Mouse (Mus musculus) adrenal gland, postnatal 10 days (tissue): ENCODE results near the gene Ccnt1. TPM values are rescaled to one million over a fixed set of nuclear protein-coding genes. Genes with fewer than 3 reads are reported as not detected.

Experiments
- DNase-seq: peaks from one replicate; pipeline ENCODE4 v3.0.0; 2021; ENCODE audit warnings: mixed read lengths
- long read RNA-seq, 2 experiments: library from polyadenylated mRNA; stranded (forward); transcript quantifications; one replicate each; pipeline ENCODE4 v2.0.0; 2021
- total RNA-seq, 2 experiments: library from RNA; stranded (reverse); gene quantifications; 2 replicates each; pipeline ENCODE4 v1.2.3; 2021

Gene Ccnt1
- 10 to 100 TPM; 41.5 to 50.0 TPM for total RNA-seq
- long read RNA-seq, experiment 1, transcript Ccnt1-201 (9 exons, 2,175 nt), result major isoform, 10 of 22 reads
- long read RNA-seq, experiment 1, partial matches to known transcripts, result 2 of 22 reads
- long read RNA-seq, experiment 1, other reads (novel, unspliced or antisense), result 8 of 22 reads
- long read RNA-seq, experiment 2, partial matches to known transcripts, result 1 of 8 reads
- long read RNA-seq, experiment 2, other reads (novel, unspliced or antisense), result 4 of 8 reads

DNA sequence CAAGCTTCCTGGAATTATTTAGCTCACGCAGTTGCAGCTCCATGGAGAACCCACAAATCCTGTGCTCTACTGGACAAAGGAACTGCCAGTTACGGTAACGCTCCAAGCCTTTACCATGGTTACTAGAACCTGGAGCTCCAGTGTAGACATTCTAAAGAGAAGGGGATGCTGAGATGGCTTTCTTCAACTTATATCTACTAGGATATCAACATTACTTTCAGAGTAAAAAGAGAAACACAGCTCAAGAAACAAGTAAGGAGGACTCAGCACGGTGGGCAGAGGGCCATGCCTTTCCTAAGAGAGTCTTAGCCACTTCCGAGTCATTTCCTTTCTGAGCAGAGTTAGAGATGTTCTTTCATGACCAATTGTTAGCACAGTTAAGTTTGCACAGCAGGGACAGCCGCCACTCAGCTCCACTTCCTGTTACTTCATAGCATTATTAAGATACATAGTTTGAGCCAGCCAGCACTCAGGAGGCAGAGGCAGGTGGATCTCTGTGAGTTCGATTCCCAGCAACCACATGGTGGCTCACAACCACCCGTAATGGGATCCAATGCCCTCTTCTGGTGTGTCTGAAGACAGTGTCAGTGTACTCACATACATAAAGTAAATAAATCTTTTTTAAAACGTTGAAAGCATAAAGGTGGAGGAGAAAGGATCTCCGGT lies at the start of gene Ccnt1, which contains the start of gene 4930415O20Rik:
Ccnt1 (minus strand) TSS at position 51 of the 666 bp plus-strand sequence.
4930415O20Rik (plus strand) TSS at position 132 of the 666 bp plus-strand sequence.
- no peak for DNase-seq

DNA sequence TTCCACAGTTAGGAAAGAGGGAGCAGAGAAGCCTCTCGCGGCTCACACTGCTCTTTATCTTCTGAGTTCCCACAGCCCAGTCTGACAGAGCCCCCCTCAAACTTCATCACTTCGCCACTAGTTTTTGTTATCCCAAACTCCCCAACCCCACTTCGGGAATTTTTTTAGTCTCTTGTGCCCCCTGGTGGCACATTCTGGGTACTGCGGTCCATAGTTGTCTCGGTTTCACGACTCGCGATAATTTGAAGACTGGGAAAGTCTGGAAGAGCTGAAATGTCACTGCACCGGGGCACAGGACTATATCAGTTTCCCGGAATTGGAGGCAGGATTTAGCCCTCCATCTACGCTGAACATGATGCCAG lies 46.4 kb upstream of the Ccnt1 start:
- DNase-seq, result peak; percentile 86

DNA sequence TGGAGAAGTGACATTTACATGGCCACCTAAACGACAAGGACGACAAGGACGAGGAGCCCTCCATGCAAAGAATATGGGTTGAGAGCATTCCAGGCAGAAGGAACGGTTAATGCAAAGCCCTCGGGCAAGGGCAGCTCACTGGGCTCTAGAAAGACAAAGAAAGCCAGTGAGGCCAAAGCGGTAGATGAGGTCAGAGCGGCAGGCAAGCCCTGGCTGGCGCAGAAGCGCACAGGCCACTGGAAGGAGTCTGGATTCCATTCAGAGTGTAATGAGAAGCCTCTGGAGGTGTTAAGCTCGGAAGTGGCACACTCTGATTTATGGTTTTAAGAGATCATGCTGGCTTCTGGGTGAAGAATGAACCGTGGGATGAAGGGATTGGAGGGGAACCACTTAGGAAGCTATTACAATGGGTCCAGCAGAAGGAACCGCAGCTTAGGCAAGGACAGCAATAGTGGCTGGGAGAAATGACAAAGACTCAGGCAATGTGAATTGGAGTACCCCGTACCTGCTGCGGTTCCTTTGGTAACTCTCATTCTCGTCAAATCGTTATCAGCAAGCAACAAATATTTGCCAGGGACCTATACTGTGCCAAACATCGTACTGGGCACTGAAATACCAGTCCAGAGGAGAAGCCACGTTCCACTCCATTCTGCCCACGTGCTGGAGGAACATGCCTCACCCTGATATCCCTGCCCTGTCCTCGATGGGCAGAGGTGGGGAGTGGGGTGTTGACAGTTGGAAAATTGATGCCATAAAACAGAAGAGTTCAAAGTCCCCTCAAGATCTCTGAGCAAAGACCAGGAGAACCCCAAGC lies 45.8 kb upstream of the Ccnt1 start:
- no peak for DNase-seq

DNA sequence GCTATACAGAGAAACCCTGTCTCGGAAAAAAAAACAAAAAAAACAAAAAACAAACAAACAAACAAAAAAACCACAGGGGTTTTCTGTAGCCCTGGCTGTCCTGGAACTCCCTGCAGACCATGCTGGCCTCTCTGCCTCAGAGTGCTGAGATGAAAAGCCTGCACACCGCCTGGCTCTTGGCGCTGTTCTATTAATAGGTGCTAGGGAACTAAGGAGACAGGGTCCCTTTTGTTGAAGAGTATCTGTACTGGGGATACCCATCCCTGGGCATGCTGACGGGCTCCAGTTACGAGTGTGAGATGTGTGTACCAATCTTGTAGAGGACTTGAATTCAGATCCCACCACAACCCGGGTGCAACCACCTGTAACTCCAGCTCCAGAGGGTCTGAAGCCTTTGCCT lies 45.0 kb upstream of the Ccnt1 start:
- DNase-seq, result no peak

DNA sequence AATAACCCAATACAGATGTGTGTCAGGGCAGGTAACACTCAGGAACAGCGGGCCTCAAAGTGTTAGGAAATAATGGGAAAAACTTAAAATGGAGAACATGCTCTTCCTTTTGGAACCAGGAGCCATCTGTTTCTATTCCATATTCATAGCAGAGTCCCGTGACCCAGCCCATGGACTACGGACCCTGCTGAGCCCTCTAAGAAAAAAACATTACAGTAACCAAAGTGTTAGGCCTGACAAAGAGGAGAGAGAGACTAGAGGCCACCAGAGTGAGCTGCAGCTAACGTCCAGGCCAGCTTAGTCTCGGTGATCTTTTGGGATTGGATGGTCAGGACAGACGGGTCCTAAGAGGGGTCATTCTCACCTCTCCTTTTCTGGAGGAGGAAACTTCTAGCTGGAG lies 44.2 kb upstream of the Ccnt1 start:
- no peak for DNase-seq

DNA sequence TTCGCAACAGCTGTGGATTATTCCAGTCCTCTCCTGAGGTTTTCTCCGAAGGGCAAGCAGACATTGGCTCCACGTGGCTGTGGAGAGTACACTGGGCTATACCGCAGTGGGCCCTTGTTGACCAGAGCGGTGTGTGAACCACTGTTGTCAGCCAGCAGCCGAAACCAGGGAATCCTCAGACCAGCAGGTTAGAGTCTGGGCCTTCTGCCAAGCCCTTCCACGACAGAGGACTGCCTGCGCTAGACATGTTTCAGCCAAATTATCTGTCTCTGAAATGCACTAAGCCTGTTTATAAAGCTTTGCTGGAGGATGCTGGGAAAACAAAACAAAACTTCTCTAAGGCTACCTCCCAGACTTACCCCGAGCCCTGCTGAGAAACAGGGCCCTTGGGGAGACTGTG lies 43.8 kb upstream of the Ccnt1 start:
- peak; percentile 67 for DNase-seq

DNA sequence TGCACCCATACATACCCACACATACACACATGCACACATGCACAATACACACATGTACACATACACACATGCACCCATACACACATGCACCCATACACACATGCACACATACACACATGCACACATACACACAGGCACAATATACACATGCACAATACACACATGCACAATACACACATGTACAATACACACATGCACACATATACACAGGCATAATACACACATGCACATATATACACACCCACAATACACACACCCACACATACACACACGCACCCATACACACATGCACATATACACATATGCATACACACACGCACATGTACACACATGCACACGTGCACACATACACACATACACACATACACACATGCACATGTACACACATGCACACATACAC lies 41.5 kb upstream of the Ccnt1 start:
- no peak for DNase-seq

DNA sequence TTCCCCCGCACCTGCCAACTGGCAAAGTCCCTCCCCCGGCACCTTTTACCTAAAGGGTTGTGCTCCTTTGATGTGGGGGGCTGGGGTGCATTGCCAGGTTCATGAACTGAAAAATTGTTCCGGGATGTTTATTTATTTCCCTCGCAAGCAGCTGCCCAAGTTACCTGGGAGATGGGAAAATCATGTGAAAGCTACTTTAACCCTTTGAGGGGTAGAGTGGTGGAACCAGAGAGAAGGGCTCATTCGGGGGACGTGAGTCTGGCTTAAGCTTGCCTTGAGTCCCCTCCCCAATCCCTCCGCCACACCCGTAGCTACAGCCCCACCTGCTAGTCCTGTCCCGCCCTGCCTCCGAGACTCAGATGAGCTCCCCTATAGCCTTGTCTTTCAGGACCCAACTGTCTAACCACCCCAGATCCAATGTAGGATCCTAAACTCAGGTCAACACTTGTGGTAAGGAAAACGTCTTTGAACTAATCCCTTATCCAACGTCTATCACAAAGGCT lies 39.5 kb upstream of the Ccnt1 start:
- DNase-seq, result no peak

DNA sequence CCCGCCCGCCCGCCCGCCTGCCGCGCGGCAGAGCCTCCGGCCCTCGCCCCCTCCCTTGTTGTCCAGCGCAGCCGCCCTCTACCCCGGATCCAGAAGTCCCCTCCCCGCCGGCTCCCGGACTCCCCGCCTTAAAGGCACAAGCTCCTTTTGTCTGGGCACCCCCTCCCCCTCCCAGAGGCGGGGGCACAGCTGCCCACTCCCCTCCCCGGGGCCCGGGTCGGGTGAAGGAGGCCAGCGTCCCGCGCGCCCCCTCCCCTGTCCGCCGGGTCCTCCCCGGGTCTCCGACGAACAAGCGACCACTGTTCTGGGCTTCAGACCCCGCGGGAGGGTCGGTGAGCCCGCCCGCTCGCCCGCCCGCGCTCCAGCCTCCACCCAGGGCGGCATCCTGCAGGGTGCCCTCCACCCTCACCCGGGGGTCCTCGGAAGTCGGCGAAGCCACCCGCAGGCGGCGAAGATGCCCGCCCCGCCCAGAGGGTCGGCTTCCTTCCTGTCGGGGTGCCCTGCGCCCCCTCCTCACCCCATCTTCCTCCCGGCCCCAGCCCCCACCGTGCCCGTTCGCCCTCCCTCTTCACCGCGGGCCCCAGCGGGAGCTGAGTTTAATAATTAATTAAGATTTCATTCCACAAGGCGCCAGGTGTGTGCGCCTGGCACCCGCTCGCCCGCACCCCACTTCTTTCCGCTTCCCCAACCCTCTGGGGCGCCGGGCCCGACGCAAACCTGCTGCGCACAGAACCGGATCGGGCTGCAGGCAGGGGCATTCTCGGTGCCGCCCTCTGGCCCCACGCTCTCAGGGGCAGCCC lies 38.8 kb upstream of the Ccnt1 start, which contains the start of gene Adcy6:
Adcy6 (minus strand) TSS at position 746 of the 800 bp plus-strand sequence.
- peak; percentile 88 for DNase-seq

DNA sequence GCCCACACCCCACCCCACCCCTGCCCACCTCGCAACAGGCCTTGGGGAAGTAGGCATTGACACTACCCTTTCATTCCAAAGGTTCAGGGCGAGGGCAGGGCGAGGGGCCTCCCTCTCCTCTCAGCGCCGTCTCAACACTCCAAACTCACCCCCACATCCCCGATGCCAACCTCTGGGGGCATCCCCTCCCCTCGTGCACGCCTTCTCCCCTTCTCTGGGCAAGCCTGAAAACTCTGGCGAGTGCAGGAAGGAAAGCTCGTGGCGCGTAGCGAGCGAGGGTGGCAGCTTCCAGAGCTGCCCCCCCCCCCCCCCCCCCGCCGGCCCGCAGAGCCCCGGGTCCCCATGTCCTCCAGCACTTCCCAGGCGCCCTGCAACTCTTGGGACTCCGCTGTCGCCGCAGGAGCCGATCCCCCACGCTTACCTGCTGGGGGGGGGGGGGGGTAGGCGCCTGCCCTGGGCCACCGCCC lies 38.1 kb upstream of the Ccnt1 start:
- DNase-seq, result peak; percentile 51

DNA sequence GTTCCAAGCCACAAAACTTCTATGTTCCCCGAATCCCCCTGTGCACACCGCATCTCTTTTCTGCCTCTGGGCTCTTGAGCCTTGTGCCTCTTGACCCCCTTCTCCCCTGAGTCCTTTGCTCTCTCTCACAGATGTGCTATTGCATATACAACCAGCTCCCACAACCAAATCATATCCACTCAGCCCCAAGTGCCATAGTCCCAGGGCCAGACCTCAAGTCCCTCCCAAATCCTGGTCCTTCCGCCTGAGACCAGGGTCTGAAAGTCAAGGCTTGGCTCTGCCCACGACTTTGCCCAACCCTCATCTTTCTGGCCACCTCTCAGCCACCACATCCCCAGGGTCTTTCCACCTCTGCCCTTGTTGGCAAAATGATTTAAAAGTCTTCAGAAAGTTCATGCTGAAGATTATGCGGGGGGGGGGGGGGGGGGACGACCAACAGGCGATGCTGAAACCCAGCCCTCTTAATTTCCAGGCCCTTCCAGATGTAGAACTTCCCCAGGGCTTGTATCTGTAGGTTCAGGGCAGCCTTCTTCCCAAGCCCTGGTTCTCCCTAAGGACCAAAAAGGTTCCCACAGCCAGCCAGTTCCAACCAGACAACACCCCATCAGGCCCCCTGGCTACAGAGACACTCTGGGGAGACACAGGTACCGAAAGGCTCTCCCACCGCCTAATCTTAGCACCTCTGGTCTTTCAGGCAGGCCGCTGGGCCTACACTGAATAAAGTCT lies 37.5 kb upstream of the Ccnt1 start:
- DNase-seq, result peak; percentile 68

DNA sequence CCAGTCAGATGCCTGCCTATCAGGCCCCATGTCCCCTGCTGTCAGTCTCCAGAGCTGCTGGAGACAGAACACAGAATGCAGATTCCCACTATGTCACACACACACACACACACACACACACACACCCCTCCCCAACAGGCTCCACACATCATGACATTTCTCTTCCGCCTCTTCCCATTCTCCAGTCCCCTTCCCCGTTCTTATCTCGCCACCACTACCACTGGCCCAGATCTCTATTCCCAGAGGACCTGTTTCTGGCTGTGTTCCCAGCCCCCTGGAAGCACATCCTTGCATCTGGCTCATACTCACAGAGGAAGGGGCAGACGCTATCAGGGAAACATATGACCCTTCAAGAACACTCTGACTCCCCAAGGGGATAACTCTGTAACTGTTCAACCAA lies 36.8 kb upstream of the Ccnt1 start:
- peak; percentile 75 for DNase-seq

DNA sequence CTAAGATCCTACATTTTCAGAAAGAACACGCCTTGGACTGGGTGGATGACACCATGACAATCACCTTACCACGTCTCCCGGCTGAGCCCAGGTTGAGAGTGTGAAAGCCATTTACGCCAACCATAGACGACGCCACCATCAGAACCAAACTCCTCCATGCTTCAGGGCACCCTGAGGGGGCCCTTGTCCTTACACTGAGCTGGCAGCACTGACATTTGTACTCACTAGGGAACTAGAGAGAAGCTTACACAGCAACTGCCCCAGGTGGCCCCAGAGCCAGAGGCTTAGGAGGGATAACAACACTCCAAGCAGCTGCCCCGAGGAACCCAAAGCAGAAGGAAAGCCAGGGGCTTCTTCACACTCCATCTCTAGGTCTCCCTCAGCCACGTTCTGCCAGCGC lies 36.0 kb upstream of the Ccnt1 start:
- no peak for DNase-seq

DNA sequence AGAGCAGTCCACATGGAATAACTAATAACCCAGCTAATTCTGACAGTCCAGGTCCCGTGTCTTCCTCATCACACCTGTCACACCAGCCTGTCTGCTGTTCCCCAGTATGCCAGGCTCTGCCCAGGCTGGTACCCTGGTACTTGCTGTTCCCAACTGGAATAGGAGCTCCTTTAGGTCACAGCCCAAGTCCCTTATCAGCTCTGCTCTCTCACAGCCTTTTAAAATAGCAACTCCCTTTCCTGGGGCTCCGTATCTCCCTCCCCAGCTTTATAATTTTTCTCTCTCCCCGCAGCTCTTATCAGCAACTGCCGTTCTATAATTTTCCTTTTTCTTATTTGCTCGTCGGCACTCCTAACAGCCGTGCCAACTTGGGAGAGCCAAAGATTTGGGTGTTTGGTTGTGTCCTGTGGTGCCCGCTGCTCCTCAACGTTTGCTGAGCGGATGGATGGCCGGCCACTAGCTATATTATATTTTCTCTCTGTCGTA lies 35.4 kb upstream of the Ccnt1 start:
- DNase-seq, result no peak

DNA sequence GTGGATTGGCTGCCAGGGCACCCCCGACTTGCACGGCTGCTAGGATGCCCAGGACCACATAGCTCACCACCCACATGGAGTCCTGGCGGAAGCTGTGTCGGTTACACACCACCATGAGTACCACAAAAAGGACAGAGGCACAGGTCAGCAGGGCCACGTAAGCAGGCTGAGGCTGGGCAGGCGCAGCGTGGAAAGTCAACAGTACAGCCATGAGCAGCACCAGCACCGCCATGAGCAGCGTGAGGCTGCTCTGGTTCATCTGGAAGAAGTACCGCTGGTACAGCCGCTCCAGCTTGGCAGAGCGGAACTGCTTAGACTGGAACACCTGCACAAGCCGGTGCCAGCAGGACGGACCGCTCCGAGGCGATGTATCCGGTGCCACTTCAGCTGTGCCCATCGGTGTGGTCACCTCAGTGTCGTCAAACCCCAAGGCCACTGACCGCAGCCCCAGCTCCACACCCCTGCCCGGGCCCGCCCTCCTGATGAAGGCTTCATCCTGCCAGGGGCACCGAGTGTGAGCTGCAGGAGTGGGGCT lies 33.4 kb upstream of the Ccnt1 start:
- no peak for DNase-seq

DNA sequence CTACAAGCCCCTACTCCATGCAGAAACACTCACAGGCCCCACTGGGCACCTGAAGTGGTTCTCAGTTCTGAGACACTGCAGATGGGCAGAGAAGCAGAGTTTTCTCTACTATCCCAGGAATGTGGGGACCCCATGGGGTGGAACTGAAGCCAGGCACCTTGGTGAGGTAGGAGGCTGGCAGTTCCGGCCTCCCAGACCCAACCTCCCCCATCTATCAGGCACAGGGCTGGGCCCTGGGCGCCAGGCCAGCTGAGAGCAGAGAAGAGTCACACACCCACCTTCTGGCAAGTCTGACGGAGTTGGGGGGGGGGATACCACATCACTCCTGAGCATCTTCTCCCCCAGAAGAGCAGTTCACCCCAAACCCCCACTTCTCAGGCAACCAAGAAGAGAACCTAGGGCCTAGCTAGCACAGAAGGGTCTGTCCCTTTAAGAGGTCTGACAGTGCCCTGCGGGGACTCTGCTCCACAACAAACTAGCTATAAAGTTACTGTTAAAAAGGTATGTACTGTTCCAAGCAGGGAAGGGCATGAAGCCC lies 32.3 kb upstream of the Ccnt1 start:
- peak; percentile 45 for DNase-seq

DNA sequence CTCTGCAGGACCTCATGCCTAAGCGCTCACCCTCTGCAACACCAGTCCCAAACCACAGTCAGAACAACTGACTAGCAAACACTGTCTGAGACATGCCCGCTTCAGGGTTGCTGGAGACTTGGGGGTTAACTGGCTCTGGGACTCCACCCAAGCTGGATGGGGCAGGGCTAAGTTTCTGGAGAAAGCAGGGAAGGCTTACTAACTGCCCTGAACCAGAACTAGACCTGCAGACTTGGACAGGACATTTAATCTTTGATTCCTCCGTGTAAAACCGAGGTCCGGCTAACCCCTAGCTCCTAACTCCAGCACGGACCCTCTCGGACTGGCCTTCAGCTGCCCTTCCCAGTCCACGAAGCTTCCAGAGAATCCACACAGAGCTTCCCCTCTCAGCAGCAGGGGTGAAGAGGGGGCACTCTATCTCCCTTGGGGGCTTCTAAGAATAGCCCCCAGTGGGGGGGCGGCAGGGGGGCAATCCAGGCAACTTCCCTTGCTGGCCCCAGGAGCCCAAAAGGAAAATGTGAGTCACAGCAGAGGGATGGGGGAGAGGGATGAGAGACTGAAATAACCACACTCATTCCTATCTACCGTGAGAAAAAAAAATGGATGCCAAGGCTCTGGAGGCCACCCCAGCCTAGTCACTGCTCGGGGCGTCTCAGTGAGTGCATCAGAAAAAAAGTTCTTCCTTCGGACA lies 31.6 kb upstream of the Ccnt1 start:
- peak; percentile 54 for DNase-seq

DNA sequence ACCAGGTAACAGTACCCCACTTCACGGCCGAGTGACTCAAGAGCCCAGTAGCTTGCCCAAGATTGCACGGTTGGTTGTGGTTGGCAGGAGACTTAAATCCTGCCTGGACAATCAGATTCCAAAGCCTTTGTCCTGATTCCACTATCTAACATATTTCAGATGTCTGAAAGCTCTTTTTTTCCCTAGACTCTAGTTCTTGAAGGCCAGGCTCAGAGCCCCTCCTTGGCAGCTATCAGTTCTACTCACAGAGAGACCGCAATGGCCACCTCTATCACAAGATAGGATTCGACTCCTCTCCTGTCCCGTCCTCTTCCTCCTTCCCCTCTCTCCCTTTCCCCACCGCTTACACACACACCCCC lies 31.1 kb upstream of the Ccnt1 start:
- DNase-seq, result no peak

DNA sequence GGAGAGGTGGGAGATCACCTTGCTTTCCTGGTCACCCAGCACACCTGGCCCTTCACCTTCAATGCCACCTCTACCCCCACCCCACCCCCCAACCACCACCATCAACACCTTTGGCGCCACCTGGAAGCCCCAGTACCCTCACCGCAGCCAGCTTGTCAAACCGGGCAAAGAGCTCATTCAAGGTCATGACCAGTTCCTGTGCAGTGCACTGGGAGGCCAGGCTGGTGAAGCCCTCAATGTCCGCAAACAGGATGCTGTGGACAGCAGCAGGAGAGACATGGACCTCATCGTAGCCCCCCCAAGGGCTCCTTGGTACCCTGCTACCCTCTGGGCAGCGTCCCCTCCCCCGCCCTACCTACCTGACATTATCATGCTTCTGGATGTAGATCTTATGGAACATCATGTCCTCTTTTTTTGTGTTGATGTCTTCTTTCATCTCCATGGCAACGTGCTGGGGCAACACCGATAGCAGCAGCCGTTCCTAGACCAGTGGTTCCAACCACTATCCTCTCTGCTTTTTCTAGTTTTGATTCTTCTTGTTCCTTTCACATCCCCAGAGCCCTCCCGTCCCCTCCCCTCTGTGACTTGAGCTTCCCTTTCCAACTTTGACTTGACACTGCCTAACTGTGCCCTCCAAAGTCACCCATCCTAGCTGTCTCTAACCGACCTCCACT lies 29.4 kb upstream of the Ccnt1 start:
- DNase-seq, result no peak
